Mouse (Mus musculus) ES-Bruce4 (cell line): ENCODE measurements around the gene Comp. TPM values are rescaled to one million over a fixed set of nuclear protein-coding genes. Genes with fewer than 3 reads are reported as not detected.

Experiments used
- H3K27ac ChIP-seq: 2 replicates; pipeline ENCODE4 v1.5.1; 2012; ENCODE audit warnings: low read length, inconsistent platforms; ENCODE audit not compliant: insufficient read depth
- H3K27me3 ChIP-seq: 2 replicates; pipeline ENCODE4 v1.6.1; 2012; ENCODE audit warnings: mild to moderate bottlenecking, low read length, inconsistent platforms; ENCODE audit not compliant: control insufficient read depth, poor library complexity, insufficient read depth, severe bottlenecking
- H3K36me3 ChIP-seq: 2 replicates; pipeline ENCODE4 v1.6.1; 2012; ENCODE audit warnings: inconsistent platforms, mild to moderate bottlenecking, low read length, moderate library complexity; ENCODE audit not compliant: control insufficient read depth, poor library complexity, insufficient read depth, severe bottlenecking
- H3K4me1 ChIP-seq: one replicate; pipeline ENCODE4 v1.8.1; 2011; ENCODE audit warnings: low read length; ENCODE audit not compliant: control insufficient read depth, insufficient read depth
- H3K4me3 ChIP-seq: 2 replicates; pipeline ENCODE4 v1.5.1; 2011; ENCODE audit warnings: low read depth, mild to moderate bottlenecking, low read length
- H3K9ac ChIP-seq: 2 replicates; pipeline ENCODE4 v1.6.1; 2012; ENCODE audit warnings: low read depth, mild to moderate bottlenecking, inconsistent platforms; ENCODE audit not compliant: poor library complexity, severe bottlenecking
- H3K9me3 ChIP-seq: replicated peaks from 2 replicates; pipeline ENCODE4 v1.6.1; 2012; ENCODE audit warnings: mild to moderate bottlenecking, low read length, inconsistent platforms; ENCODE audit not compliant: control insufficient read depth, poor library complexity, insufficient read depth, severe bottlenecking
- CTCF ChIP-seq: IDR thresholded peaks from one replicate; pipeline ENCODE4 v1.8.1; 2011; ENCODE audit warnings: low read depth, low read length
- EP300 ChIP-seq: IDR thresholded peaks from 2 replicates; pipeline ENCODE4 v1.6.1; 2011; ENCODE audit warnings: low read depth, low read length; ENCODE audit not compliant: insufficient read depth
- POLR2A ChIP-seq: IDR thresholded peaks from one replicate; pipeline ENCODE4 v1.8.1; 2011; ENCODE audit warnings: low read length; ENCODE audit not compliant: insufficient read depth
- polyA plus RNA-seq: library from polyadenylated mRNA; stranded (reverse); fragments of >200 nt; gene quantifications from 2 replicates; pipeline ENCODE4 v1.2.4, GENCODE M21; 2011; ENCODE audit warnings: low read depth; ENCODE audit not compliant: missing spikeins, insufficient read depth, insufficient read length

The Comp gene
- polyA plus RNA-seq, 1 experiment = 2.0 TPM

DNA sequence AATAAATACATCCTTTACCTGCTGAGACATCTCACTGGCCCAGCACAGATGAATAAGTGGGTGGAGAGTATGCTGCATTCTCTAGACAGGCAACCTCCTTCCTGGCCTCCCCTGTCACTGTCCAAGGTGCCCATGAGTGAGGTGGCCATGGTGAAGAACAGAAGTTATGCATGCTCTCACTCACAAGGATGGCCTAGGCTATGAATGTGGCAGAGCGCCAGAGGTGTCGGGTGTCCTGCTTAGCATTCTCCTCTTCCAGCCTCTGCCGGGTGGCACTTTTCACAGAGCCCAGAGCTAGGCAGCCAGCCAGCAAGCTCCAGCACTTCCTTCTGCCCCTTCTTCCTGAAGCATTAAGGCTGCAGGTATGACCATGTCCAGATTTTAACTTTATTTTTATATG is 13.9 kb upstream of the Comp start:
- H3K4me3 ChIP-seq = no peak overlapping the region
- H3K27me3 ChIP-seq = no peaks in the 10 kb centered on the region
- H3K4me1 ChIP-seq = no peaks in the 10 kb centered on the region
- H3K27ac ChIP-seq = no peak overlapping the region
- H3K36me3 ChIP-seq = no peaks in the 10 kb centered on the region
- no peak for TF ChIP-seq POLR2A
- TF ChIP-seq EP300 = no peak
- no peak for TF ChIP-seq CTCF
- no peak overlapping the region for H3K9ac ChIP-seq
- no peaks in the 10 kb centered on the region for H3K9me3 ChIP-seq

DNA sequence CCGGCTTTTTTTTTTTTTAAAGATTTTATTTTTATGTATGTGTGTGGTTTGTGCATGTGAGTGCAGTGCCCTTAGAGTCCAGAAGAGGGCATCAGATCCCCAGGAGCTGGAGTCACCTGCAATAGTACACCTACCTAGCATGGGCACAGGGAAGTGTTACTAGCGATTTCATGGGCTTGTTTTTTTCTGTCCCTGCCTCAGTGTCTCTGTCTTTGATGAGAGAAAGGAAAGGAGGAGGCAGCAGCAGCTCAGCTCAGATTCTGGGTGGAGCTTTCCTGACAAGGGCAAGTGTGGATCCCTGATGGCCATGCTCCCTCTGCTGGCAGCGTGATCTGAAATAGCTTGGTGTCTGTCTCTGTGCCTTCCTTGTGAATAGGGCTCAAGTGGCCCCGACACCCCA is 12.6 kb upstream of the Comp start:
- H3K27me3 ChIP-seq = no peaks in the 10 kb centered on the region
- no peaks in the 10 kb centered on the region for H3K9me3 ChIP-seq
- no peaks in the 10 kb centered on the region for H3K4me1 ChIP-seq
- no peaks in the 10 kb centered on the region for H3K36me3 ChIP-seq
- no peak overlapping the region for H3K4me3 ChIP-seq
- no peak overlapping the region for H3K9ac ChIP-seq
- no peak for TF ChIP-seq EP300
- peak; percentile 59 for TF ChIP-seq CTCF
- H3K27ac ChIP-seq = no peak overlapping the region

DNA sequence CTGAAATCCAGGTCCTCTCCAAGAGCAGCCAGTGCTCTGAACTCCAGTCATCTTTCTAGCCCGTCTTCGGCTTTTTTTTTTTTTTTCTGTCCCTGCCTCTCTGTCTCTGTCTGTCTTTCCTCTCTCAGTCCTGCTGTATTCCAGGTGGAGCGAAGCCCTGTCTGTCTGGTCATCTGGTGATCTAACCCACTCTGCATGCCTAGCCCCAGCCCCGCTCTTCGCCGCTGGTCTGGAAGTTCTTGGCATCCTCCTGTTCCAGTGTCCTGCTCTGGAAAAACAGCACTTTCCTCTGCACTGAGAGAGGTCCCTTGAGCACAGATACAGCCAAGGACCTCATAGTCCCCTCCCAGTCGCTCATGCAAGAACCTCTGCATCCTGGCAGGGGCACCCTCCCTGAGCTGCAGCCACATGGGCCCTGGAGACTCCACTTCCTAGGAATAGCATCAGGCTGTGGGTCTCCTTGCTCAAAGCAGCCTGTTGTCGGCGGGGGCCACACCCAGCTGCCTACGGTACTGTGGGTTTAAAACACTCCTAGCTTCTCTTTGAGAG is 11.8 kb upstream of the Comp start:
- no peaks in the 10 kb centered on the region for H3K4me1 ChIP-seq
- no peak overlapping the region for H3K27ac ChIP-seq
- H3K9ac ChIP-seq = no peak overlapping the region
- no peak overlapping the region for H3K4me3 ChIP-seq
- H3K9me3 ChIP-seq = no peaks in the 10 kb centered on the region
- TF ChIP-seq CTCF (no peak), EP300 (no peak), POLR2A (no peak)
- no peaks in the 10 kb centered on the region for H3K27me3 ChIP-seq
- H3K36me3 ChIP-seq = no peaks in the 10 kb centered on the region

DNA sequence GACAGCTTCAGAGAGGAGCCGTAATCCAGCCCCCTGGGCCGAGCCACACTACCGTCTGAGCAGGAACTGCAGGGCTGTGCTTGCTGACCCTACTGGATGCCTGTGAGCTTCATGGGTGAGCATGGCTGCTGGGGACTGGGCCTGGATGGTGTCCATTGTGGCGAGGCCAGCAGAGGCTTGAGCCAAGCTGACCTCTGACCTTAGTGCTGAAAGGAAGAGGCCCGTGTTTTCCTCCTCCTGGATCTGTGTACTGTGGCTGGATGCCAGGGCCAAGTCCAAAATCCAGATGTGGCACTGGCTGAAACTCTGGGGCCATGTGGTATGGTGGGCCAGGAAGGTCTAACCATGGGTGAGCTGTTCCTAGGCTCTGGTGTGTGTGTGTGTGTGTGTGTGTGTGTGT is 9.3 kb upstream of the Comp start:
- no peak overlapping the region for H3K9ac ChIP-seq

DNA sequence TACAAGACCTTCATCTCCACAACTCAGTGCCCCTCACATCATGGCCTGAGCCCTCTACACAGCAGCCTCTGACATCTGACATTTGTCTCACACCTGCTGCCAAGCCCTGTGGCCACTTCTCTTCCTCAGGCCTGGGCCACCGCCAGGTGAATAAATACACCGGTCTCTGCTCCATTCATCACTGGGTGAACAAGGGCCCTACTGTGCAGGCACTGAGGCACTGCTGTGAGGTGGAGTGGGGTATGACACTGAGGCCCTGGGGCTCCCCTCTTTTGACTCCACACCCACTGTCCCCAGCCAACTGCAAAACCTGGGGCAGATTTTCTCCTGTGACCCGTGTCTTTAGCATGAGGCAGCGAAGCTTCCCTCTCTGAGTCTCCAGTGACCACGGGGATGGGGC is 6.8 kb upstream of the Comp start:
- TF ChIP-seq EP300 = no peak
- TF ChIP-seq CTCF = no peak
- no peak for TF ChIP-seq POLR2A
- H3K9ac ChIP-seq = no peak overlapping the region
- no peak overlapping the region for H3K27ac ChIP-seq
- no peaks in the 10 kb centered on the region for H3K9me3 ChIP-seq
- no peaks in the 10 kb centered on the region for H3K4me1 ChIP-seq
- no peaks in the 10 kb centered on the region for H3K27me3 ChIP-seq
- no peak overlapping the region for H3K4me3 ChIP-seq
- no peaks in the 10 kb centered on the region for H3K36me3 ChIP-seq

More for the DNA sequence above, 9.3 kb upstream of the Comp start:
- Histone ChIP-seq H3K4me3 (no peak overlapping the region), H3K27ac (no peak overlapping the region), H3K36me3 (no peaks in the 10 kb centered on the region), H3K9me3 (no peaks in the 10 kb centered on the region), H3K4me1 (no peaks in the 10 kb centered on the region), H3K27me3 (no peaks in the 10 kb centered on the region)
- no peak for TF ChIP-seq POLR2A
- TF ChIP-seq EP300 = no peak

DNA sequence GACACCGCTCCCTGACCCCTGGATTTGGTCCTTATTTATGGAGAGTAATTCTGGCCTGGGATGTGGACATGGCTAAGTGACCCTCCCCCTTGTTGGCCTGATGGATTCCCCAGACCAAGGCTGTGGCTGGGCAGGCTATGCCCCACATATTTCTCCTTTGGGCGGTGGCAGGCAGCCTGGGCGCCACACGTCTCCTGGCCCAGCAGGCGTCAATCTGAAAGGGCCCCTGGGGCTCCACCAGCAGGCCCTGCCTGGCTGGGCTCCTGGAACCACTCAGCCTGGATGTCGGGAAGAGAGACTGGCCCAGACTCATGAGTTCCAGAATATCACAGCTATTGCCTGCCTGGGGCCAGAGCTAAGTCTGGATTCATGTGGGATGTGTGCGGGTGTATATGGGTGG is 2.9 kb upstream of the Comp start:
- TF ChIP-seq CTCF (no peak), EP300 (no peak), POLR2A (no peak)
- Histone ChIP-seq H3K9ac (no peak overlapping the region), H3K36me3 (no peaks in the 10 kb centered on the region), H3K27ac (no peak overlapping the region), H3K9me3 (no peaks in the 10 kb centered on the region), H3K27me3 (0 out of 2 replicates have a peak, but pooled peaks cover 4% of the 10 kb centered on the region), H3K4me3 (no peak overlapping the region), H3K4me1 (no peaks in the 10 kb centered on the region)
